In genomic region chr11:51443818-51444217, GRCm38 (mm10) we compare ENCODE assay signal across 20 mouse cellular contexts.
DNase-seq lines count a peak whose midpoint lies in the region; ATAC-seq and TF ChIP-seq lines count a peak whose summit lies in the region.
"Had no signal": no experiment of that assay in that cellular context is flagged by ENCODE, and none has a peak within 500 bp of the region (broad histone marks: within the 10 kb centered on the region; RNA-seq: fewer than 3 reads in every experiment).

No protein-coding gene starts in this region.

- H3K4me1 ChIP-seq in liver, embryonic 12.5 days = peaks cover 51% of the 10 kb centered on the region
- no peaks in the 10 kb centered on the region for H3K4me1 ChIP-seq in heart, embryonic 11.5 days (ENCODE audit: control insufficient read depth, insufficient read depth, low read length)
- H3K4me1 ChIP-seq: hindbrain, embryonic 15.5 days had no signal

- ATAC-seq in liver, embryonic 12.5 days = peak; percentile 93
- ATAC-seq in heart, embryonic 11.5 days (replicated peaks; ENCODE audit: insufficient number of reproducible peaks, low FRiP score, low TSS enrichment) = no peak

- H3K9me3 ChIP-seq in liver, embryonic 12.5 days (replicated peaks) = peaks cover 3% of the 10 kb centered on the region; the same call in 1 of the 2 replicates
- H3K9me3 ChIP-seq in heart, embryonic 11.5 days (replicated peaks; ENCODE audit: control insufficient read depth, low read length) = no peaks in the 10 kb centered on the region
- H3K9me3 ChIP-seq: embryonic facial prominence, embryonic 13.5 days; hindbrain, embryonic 15.5 days; limb, embryonic 15.5 days; midbrain, embryonic 10.5 days had no signal

- H3K27me3 ChIP-seq in liver, embryonic 12.5 days (replicated peaks) = no peaks in the 10 kb centered on the region
- no peaks in the 10 kb centered on the region for H3K27me3 ChIP-seq in myocyte (ENCODE audit: control insufficient read depth, insufficient read depth, insufficient read length)
- H3K27me3 ChIP-seq in heart, embryonic 11.5 days (ENCODE audit: control insufficient read depth, insufficient read depth, low read length) = peaks cover 3% of the 10 kb centered on the region; the same call in 1 of the 2 replicates
- H3K27me3 ChIP-seq: embryonic facial prominence, embryonic 13.5 days; hindbrain, embryonic 15.5 days; limb, embryonic 15.5 days had no signal

- DNase-seq in gastrocnemius, adult 2 months = peak; percentile 0
- DNase-seq in gastrocnemius, postnatal 10 days = no peak
- peak; percentile 52 for DNase-seq in c-Kit-negative CD71-positive TER-119-positive erythroid progenitor cells, embryonic 14.5 days (ENCODE audit: low read depth, low spot score)
- DNase-seq in frontal cortex, postnatal 25 days (ENCODE audit: low spot score in 2 of 2) = no peak
- DNase-seq in kidney, adult 11 months = no peak
- DNase-seq: cerebellum, adult 9-10 months; heart, adult 11 months; heart, postnatal 36 days; kidney, adult 18-20 months; right cerebral cortex, postnatal 4 days; thymus, postnatal 25 days had no signal

- peak overlapping the region; percentile 55 for H3K4me2 ChIP-seq in liver, embryonic 12.5 days
- peak overlapping the region; percentile 12 for H3K4me2 ChIP-seq in myocyte (ENCODE audit: low read depth)
- H3K4me2 ChIP-seq in heart, embryonic 11.5 days = no peak overlapping the region
- H3K4me2 ChIP-seq: embryonic facial prominence, embryonic 13.5 days; hindbrain, embryonic 15.5 days; limb, embryonic 15.5 days had no signal

- H3K27ac ChIP-seq in gastrocnemius, adult 2 months = no peak overlapping the region
- peak overlapping the region; percentile 89 for H3K27ac ChIP-seq in liver, embryonic 12.5 days
- no peak overlapping the region for H3K27ac ChIP-seq in heart, embryonic 11.5 days (ENCODE audit: low read depth, low read length)
- H3K27ac ChIP-seq: embryonic facial prominence, embryonic 13.5 days; forebrain, embryonic 10.5 days; hindbrain, embryonic 15.5 days; kidney, postnatal 0 days; limb, embryonic 15.5 days; midbrain, embryonic 10.5 days had no signal

- no peak overlapping the region for H3ac ChIP-seq in myocyte (ENCODE audit: control insufficient read depth, insufficient read length)

- TF ChIP-seq POLR2A in myocyte (IDR thresholded peaks at IDR 0.05; ENCODE audit: insufficient read length, low read depth) = no peak

- intact Hi-C loops in gastrocnemius, adult 2 months (cut with DNase I) = no loop called here

- peak overlapping the region; percentile 61 for H3K9ac ChIP-seq in liver, embryonic 12.5 days
- no peak overlapping the region for H3K9ac ChIP-seq in heart, embryonic 11.5 days (ENCODE audit: low read depth, low read length)
- H3K9ac ChIP-seq: embryonic facial prominence, embryonic 13.5 days; hindbrain, embryonic 15.5 days; limb, embryonic 15.5 days had no signal

- WGBS in liver, embryonic 12.5 days (ENCODE audit: insufficient replicate concordance) = 15% methylated on average over 2 of the region's 2 CpGs
- 27% methylated on average over 2 of the region's 2 CpGs for WGBS in heart, embryonic 11.5 days (ENCODE audit: insufficient replicate concordance)

- TF ChIP-seq CTCF in gastrocnemius, adult 2 months (IDR thresholded peaks at IDR 0.05) = no peak

- H3K4me3 ChIP-seq in gastrocnemius, adult 2 months = no peak overlapping the region
- H3K4me3 ChIP-seq in liver, embryonic 12.5 days = peak overlapping the region; percentile 13; the same call in 1 of the 2 replicates
- no peak overlapping the region for H3K4me3 ChIP-seq in myocyte
- H3K4me3 ChIP-seq in heart, embryonic 11.5 days (ENCODE audit: low read depth, low read length) = no peak overlapping the region
- H3K4me3 ChIP-seq: embryonic facial prominence, embryonic 13.5 days; forebrain, embryonic 10.5 days; hindbrain, embryonic 15.5 days; limb, embryonic 15.5 days; midbrain, embryonic 10.5 days had no signal

- no peaks in the 10 kb centered on the region for H3K36me3 ChIP-seq in liver, embryonic 12.5 days
- H3K36me3 ChIP-seq in myocyte (ENCODE audit: control insufficient read depth, insufficient read depth) = no peaks in the 10 kb centered on the region
- H3K36me3 ChIP-seq in heart, embryonic 11.5 days (ENCODE audit: control insufficient read depth, insufficient read depth, low read length) = no peaks in the 10 kb centered on the region
- H3K36me3 ChIP-seq: embryonic facial prominence, embryonic 13.5 days; forebrain, embryonic 10.5 days; hindbrain, embryonic 15.5 days; limb, embryonic 15.5 days; midbrain, embryonic 10.5 days had no signal

- no peaks in the 10 kb centered on the region for H3K79me2 ChIP-seq in myocyte (ENCODE audit: control insufficient read depth, insufficient read depth)

TF ChIP-seq in myocyte, 11 proteins besides CTCF, POLR2A, EP300 and RAD21:
- no peak for TF ChIP-seq TCF3 (IDR thresholded peaks at IDR 0.05; ENCODE audit: insufficient read length, low read depth)
- TF ChIP-seq CEBPB (IDR thresholded peaks at IDR 0.05; ENCODE audit: insufficient read depth, poor library complexity, severe bottlenecking) = no peak
- TF ChIP-seq MYOD1 (IDR thresholded peaks at IDR 0.05; ENCODE audit: control insufficient read depth in 1 of 3, insufficient read length in 2 of 3, low read depth in 2 of 3) = no peak
TF ChIP-seq in myocyte: peak in this region for 0.

Comparison
In these comparisons a context has a peak if more than half of its experiments do, and no peak if none do; other contexts are left out.
1. DNase-seq: peak in gastrocnemius, adult 2 months (single experiment) and c-Kit-negative CD71-positive TER-119-positive erythroid progenitor cells, embryonic 14.5 days (single experiment); none in gastrocnemius, postnatal 10 days (single experiment), frontal cortex, postnatal 25 days (0 of 2) and kidney, adult 11 months (single experiment).